Mouse (Mus musculus) granulocyte monocyte progenitor cell, adult 5-6 weeks (primary cell): ENCODE data around the gene Ptpdc1. TPM values are rescaled to one million over a fixed set of nuclear protein-coding genes. Genes with fewer than 3 reads are reported as not detected.
A peak's percentile ranks its signal among the peaks of the same experiment; 100 is the strongest.

Experiments used
- ATAC-seq: replicated peaks from 2 replicates; pipeline ENCODE4 v1.8.0; 2016; ENCODE audit warnings: mild to moderate bottlenecking, moderate TSS enrichment, inconsistent platforms; ENCODE audit not compliant: poor library complexity, severe bottlenecking
- total RNA-seq, 2 experiments: library from RNA; stranded (forward) in 1 of 2; stranded (reverse) in 1 of 2; fragments of 200-712, 200-1000 nt in 1 of 2; fragments of >200 nt in 1 of 2; fragmentation: Nextera tagmentation in 1 of 2; gene quantifications; 2 replicates each; pipeline ENCODE4 v1.2.3; 2014 to 2017

Gene Ptpdc1
- total RNA-seq, 2 experiments from 2014 or later = 1.1 TPM; not detected in 1

DNA sequence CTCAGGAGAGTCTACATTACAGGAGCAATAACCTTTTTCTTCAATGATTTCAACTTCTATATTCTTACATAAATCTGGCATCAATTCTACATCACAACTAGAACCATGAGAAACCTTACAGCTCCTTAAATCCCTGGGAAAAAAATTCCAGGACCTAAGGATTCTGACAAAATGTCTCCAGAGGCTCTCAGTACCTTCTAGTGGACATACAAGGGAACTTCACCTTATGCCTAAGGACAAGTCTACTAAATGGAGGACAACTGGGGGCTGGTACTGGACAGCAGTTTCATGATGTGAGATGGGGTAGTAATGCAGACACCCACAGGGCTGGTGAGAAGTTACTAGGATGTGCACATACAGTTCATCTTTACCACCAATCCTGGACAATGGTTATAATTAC is 34.7 kb downstream of the Ptpdc1 start:
- ATAC-seq = no peak

- no peak for ATAC-seq
These were observed 38.1 kb downstream of the Ptpdc1 start for GRCm38 (mm10) chr13:48587354-48587753.

DNA sequence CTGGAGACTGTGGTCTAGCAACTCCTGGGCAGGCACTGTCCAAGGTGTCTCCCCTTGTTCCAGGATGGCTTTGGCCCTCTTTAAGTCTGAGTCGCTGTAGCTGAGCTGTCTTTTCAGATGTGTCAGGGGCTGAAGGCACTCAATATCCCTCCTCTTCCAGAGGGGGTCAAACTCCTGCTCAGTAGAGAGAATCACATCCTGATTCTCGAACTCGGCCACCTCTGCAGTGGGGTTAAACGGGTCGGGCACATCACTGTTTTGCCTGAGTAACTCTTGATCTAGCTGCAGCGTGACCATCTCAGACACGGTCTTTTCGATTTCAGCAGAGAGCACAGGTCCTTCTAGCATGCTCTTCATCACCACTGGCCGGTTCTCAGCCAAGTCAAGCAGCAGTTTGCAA is 39.0 kb downstream of the Ptpdc1 start:
- no peak for ATAC-seq

- ATAC-seq = peak; percentile 46
These were observed 39.7 kb downstream of the Ptpdc1 start for GRCm38 (mm10) chr13:48585786-48586185.

GRCm38 (mm10) chr13:48582688-48583379 is 42.6 kb downstream of the Ptpdc1 start:
- peak; percentile 92 for ATAC-seq

DNA sequence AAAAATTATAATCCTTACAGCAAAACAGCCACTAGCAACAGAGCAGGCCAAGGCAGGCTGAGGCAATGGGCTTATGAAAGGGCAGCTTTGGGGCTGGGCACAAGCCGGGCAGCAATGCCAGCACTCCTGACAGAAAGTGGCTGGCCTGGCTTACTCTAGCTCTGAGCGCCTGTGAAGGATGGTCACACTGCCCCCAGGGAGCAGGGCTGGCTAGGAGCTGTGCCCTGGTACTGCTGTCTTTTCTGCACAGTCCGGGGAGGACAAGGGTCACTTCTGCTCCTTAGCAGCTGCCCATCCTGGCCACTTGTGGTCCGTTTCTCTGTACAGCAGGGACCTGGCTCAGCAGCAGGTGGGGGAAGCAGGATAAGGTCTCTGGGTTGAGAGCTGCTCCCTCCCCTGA is 46.8 kb downstream of the Ptpdc1 start:
- no peak for ATAC-seq

DNA sequence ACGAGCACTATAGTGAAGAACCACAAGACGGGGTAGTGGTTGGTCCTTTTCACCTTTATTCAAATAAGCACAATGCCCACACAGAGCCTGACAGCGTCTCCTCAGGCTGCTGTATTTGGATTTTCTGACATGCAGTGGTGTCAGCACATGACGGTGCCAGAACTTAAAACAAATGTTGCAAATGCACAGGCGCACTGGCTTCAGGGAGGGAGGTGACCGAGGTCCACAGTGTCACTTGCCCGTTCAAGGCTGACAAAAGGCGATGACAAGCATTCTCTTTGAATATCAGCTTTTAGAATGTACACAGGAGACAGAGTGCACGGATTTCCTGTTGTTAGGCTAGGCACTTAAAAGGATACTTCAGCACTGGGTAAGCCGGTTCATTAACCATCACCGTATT is 47.6 kb downstream of the Ptpdc1 start:
- ATAC-seq = no peak

- ATAC-seq = no peak
These were observed 48.5 kb downstream of the Ptpdc1 start for GRCm38 (mm10) chr13:48577007-48577406.

DNA sequence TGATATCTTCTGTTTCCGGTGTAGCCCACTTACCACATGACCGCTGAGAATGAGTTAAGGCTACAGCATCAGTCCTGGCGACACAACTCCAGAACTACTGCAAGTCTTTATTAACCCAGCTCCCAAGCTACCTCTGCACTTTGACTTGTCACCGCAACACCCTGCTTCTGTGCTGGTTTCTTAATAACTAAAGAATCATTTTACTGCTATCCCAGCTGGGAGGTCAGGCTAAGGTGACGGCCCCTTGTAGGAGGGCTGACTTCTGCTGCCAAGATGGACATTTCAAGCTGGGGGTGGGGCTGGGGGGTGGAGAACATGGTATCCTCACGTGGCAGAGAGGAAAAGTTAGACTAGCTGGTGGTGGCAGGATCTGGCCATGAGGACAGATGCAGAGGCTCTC is 50.7 kb downstream of the Ptpdc1 start:
- ATAC-seq = no peak

GRCm38 (mm10) chr13:48573525-48574355 is 51.7 kb downstream of the Ptpdc1 start:
- no peak for ATAC-seq

- peak; percentile 79 for ATAC-seq
These were observed 53.3 kb downstream of the Ptpdc1 start for GRCm38 (mm10) chr13:48572127-48572526.

- ATAC-seq = no peak
These were observed 54.2 kb downstream of the Ptpdc1 start for GRCm38 (mm10) chr13:48571298-48571697.

GRCm38 (mm10) chr13:48569576-48570132 is 55.8 kb downstream of the Ptpdc1 start:
- no peak for ATAC-seq

GRCm38 (mm10) chr13:48567646-48568045 is 57.8 kb downstream of the Ptpdc1 start:
- ATAC-seq = no peak

DNA sequence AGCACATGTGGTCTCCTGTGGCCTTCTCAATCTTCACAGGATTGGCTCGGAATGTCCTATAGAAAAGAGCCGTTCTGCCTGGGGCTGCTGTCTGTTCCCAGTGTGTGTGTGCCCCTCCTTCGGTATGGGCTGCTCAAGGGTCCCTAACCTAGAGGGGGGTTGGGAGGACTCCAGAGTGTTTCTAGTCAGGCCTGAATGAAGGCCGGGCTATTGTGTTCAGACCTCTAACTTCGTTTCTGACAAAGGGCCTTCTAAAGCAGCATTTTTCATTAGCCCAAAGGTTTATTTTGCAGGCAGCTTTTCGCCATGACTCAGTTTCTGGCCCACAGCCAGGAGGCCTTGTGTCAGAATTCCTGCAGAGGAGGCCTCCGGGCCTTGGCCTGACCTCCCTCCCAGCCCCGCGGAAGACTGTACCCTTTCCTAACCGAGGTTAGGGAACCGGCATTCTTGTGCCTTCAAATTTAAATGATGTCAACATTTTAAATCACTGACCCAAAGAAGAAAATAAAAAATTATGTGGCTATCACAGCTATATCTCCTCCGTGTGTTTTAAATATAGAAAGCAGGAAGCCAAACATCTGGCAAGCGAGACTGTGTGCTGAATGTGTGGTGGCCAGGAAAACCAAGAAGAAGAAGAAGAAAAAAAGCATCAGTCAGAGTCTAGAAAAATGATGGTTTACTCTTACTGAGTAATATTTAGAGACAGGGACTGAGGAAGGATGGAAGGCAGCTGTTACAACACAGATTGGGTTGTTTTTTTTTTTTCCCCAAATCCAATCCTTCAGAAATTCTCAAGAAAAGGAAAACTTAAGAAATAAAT is 59.1 kb downstream of the Ptpdc1 start:
- peak; percentile 50 for ATAC-seq

DNA sequence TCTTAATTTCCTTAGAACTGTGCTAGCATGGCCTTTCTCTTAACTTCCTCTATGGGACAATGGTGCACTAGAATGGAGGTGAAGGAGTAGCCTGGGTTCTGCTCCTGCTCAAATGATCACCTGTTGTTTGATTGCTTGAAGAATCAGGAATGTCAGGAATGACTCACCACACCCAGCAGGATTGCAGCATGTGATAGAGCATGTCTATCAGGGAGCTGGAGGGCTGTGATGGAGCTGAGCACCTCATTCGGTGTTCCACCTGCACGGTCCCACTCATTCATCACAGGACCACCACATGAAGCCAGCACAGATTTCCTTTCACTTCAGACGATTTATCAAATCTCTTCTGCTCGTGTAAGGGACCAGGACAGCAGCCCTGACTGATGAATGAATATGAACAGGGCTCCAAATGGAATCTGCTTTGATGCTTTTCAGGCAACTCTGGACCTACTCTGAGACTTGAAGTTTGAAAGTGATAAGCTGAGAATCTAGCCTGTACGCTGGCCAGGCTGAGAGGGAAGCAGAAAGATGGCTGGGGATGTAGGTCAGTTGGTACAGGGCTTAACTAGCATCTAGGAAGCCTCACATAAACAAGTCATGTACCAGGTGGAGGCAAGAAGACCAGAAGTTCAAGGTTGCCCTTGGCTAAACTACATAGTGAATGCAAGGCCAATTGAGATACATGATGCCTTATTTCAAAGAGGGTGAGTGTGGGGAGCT is 60.4 kb downstream of the Ptpdc1 start:
- ATAC-seq = no peak

DNA sequence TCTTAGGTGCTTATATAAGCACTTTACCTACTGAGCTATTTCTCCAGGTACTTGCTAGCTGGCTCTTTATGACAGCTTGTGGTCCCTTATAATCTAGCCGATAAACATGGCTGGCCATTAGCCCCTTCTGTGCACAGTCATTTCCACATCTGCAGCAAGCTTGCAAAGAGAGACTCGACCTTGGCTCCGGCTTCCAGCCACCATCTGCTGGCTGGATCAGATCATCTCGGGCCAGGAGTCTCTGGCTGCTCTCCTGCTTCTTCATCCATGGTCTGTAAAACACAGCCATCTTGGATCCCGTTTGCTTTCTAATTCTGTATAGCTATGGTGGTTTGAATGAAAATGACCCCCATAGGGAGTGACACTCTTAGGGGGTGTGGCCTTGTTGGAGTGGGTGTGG is 63.1 kb downstream of the Ptpdc1 start:
- no peak for ATAC-seq

GRCm38 (mm10) chr13:48561481-48561880 is 64.0 kb downstream of the Ptpdc1 start:
- no peak for ATAC-seq

- peak; percentile 47 for ATAC-seq
These were observed 69.5 kb downstream of the Ptpdc1 start for GRCm38 (mm10) chr13:48555976-48556375.

- ATAC-seq = no peak
These were observed 70.9 kb downstream of the Ptpdc1 start for GRCm38 (mm10) chr13:48554552-48554951.
